Mouse (Mus musculus): Measurements from ENCODE around the gene Dedd2.

- TF ChIP-seq MAX (IDR thresholded peaks at IDR 0.05; ENCODE audit: low read depth) (no peak), POLR2A (IDR thresholded peaks at IDR 0.05; ENCODE audit: insufficient read length, low read depth) (no peak), E2F4 (IDR thresholded peaks at IDR 0.05; ENCODE audit: insufficient read depth) (no peak), POLR2AphosphoS2 (IDR thresholded peaks at IDR 0.05; ENCODE audit: insufficient read length, low read depth) (no peak), SRF (IDR thresholded peaks at IDR 0.05; ENCODE audit: control insufficient read depth, insufficient read length, low read depth) (no peak), USF1 (IDR thresholded peaks at IDR 0.05; ENCODE audit: low read depth) (no peak)
Measured at GRCm38 (mm10) chr7:25195148-25195547, 25.3 kb downstream of the Dedd2 start.

All from myocyte (in vitro differentiated cells).